Mouse (Mus musculus) regulatory T cell (primary cell): ENCODE data around the gene Bak1.

Experiments
- in situ Hi-C: fragments of 300-600 bp; cut with MboI, MseI; formaldehyde crosslinking; loops from one replicate; pipeline ENCODE4 v1.15.1; 2025; ENCODE audit warnings: high pct_unique_total_duplicates

Gene Bak1

GRCm38 (mm10) chr17:27028909-27029308 is at the start of gene Bak1:
Gene Bak1 (minus strand): TSS chr17:27029009.
- in situ Hi-C loops = no loop called here

GRCm38 (mm10) chr17:27078499-27078898 is 49.7 kb upstream of the Bak1 start:
- in situ Hi-C loops = no loop called here

- in situ Hi-C loops = no loop called here
Observed at GRCm38 (mm10) chr17:27077920-27078319, 49.1 kb upstream of the Bak1 start.

- in situ Hi-C loops = no loop called here
Observed at GRCm38 (mm10) chr17:27077133-27077532, 48.3 kb upstream of the Bak1 start.

GRCm38 (mm10) chr17:27074849-27075745 is 46.3 kb upstream of the Bak1 start:
- in situ Hi-C loops = no loop called here

- in situ Hi-C loops = no loop called here
Observed at GRCm38 (mm10) chr17:27074236-27074635, 45.4 kb upstream of the Bak1 start.

GRCm38 (mm10) chr17:27073778-27074177 is 45.0 kb upstream of the Bak1 start:
- in situ Hi-C loops = no loop called here

- in situ Hi-C loops = no loop called here
Observed at GRCm38 (mm10) chr17:27073126-27073525, 44.3 kb upstream of the Bak1 start.

GRCm38 (mm10) chr17:27072363-27072762 is 43.6 kb upstream of the Bak1 start:
- in situ Hi-C loops = no loop called here

- in situ Hi-C loops = no loop called here
Observed at GRCm38 (mm10) chr17:27071630-27072029, 42.8 kb upstream of the Bak1 start.

GRCm38 (mm10) chr17:27070913-27071312 is 42.1 kb upstream of the Bak1 start:
- in situ Hi-C loops = no loop called here

- in situ Hi-C loops = no loop called here
Observed at GRCm38 (mm10) chr17:27069071-27069470, 40.3 kb upstream of the Bak1 start.

- in situ Hi-C loops = no loop called here
Observed at GRCm38 (mm10) chr17:27066065-27066464, 37.3 kb upstream of the Bak1 start.

GRCm38 (mm10) chr17:27064195-27064594 is 35.4 kb upstream of the Bak1 start:
- in situ Hi-C loops = no loop called here

GRCm38 (mm10) chr17:27063717-27064116 is 34.9 kb upstream of the Bak1 start:
- in situ Hi-C loops = no loop called here

- in situ Hi-C loops = no loop called here
Observed at GRCm38 (mm10) chr17:27062684-27063083, 33.9 kb upstream of the Bak1 start.

- in situ Hi-C loops = no loop called here
Observed at GRCm38 (mm10) chr17:27061727-27062126, 32.9 kb upstream of the Bak1 start.

GRCm38 (mm10) chr17:27060698-27061097 is 31.9 kb upstream of the Bak1 start:
- in situ Hi-C loops = no loop called here

GRCm38 (mm10) chr17:27057517-27058055 is 28.8 kb upstream of the Bak1 start:
- in situ Hi-C loops = no loop called here

GRCm38 (mm10) chr17:27056812-27057516 is 28.2 kb upstream of the Bak1 start, which contains the start of gene Itpr3:
Gene Itpr3 (plus strand): TSS chr17:27057304.
- in situ Hi-C loops = no loop called here

GRCm38 (mm10) chr17:27056170-27056569 is 27.4 kb upstream of the Bak1 start:
- in situ Hi-C loops = no loop called here

GRCm38 (mm10) chr17:27051514-27051913 is 22.7 kb upstream of the Bak1 start:
- in situ Hi-C loops = no loop called here
